ENCODE assay signal across 34 mouse cellular contexts in genomic region chr3:146591601-146592000, GRCm38 (mm10). TPM values are rescaled to one million over a fixed set of nuclear protein-coding genes. Genes with fewer than 3 reads are reported as not detected.
DNase-seq lines count a peak whose midpoint lies in the region; ATAC-seq and TF ChIP-seq lines count a peak whose summit lies in the region.
"Had no signal": no experiment of that assay in that cellular context is flagged by ENCODE, and none has a peak within 500 bp of the region (broad histone marks: within the 10 kb centered on the region; RNA-seq: fewer than 3 reads in every experiment).

No protein-coding gene starts in this region.

- no peak overlapping the region for H3K4me3 ChIP-seq in hindbrain, embryonic 13.5 days
- H3K4me3 ChIP-seq in hindbrain, postnatal 0 days (ENCODE audit: low read length), result no peak overlapping the region
- no peak overlapping the region for H3K4me3 ChIP-seq in liver, embryonic 12.5 days
- H3K4me3 ChIP-seq in liver, embryonic 13.5 days (replicated peaks), result no peak overlapping the region
- no peak overlapping the region for H3K4me3 ChIP-seq in liver, embryonic 16.5 days (ENCODE audit: low read depth, low read length)
- H3K4me3 ChIP-seq: embryonic facial prominence, embryonic 12.5 days; embryonic facial prominence, embryonic 15.5 days; gastrocnemius, adult 2 months; heart, embryonic 10.5 days; heart, embryonic 13.5 days had no signal

- no peak overlapping the region for H3K4me2 ChIP-seq in hindbrain, embryonic 13.5 days
- no peak overlapping the region for H3K4me2 ChIP-seq in hindbrain, postnatal 0 days (ENCODE audit: low read depth, low read length)
- no peak overlapping the region for H3K4me2 ChIP-seq in liver, embryonic 12.5 days
- H3K4me2 ChIP-seq in liver, embryonic 13.5 days, result no peak overlapping the region
- H3K4me2 ChIP-seq in liver, embryonic 16.5 days (ENCODE audit: low read depth, low read length), result no peak overlapping the region
- H3K4me2 ChIP-seq: embryonic facial prominence, embryonic 12.5 days; embryonic facial prominence, embryonic 15.5 days; heart, embryonic 13.5 days; hindbrain, embryonic 14.5 days had no signal

- no peaks in the 10 kb centered on the region for H3K4me1 ChIP-seq in hindbrain, embryonic 13.5 days (replicated peaks)
- no peaks in the 10 kb centered on the region for H3K4me1 ChIP-seq in hindbrain, postnatal 0 days (ENCODE audit: insufficient read depth, low read length)
- no peaks in the 10 kb centered on the region for H3K4me1 ChIP-seq in liver, embryonic 12.5 days
- H3K4me1 ChIP-seq in liver, embryonic 13.5 days (replicated peaks), result no peaks in the 10 kb centered on the region
- no peaks in the 10 kb centered on the region for H3K4me1 ChIP-seq in liver, embryonic 16.5 days (ENCODE audit: control insufficient read depth, low read depth, low read length)
- H3K4me1 ChIP-seq: embryonic facial prominence, embryonic 12.5 days; embryonic facial prominence, embryonic 15.5 days; heart, embryonic 13.5 days had no signal

- H3K9ac ChIP-seq in hindbrain, embryonic 13.5 days, result no peak overlapping the region
- H3K9ac ChIP-seq in hindbrain, postnatal 0 days (replicated peaks; ENCODE audit: low read length), result no peak overlapping the region
- H3K9ac ChIP-seq in liver, embryonic 12.5 days, result no peak overlapping the region
- H3K9ac ChIP-seq in liver, embryonic 13.5 days, result no peak overlapping the region
- no peak overlapping the region for H3K9ac ChIP-seq in liver, embryonic 16.5 days (ENCODE audit: low read depth, low read length)
- H3K9ac ChIP-seq: embryonic facial prominence, embryonic 12.5 days; embryonic facial prominence, embryonic 15.5 days; forebrain, postnatal 0 days; heart, embryonic 13.5 days; hindbrain, embryonic 14.5 days had no signal

- ATAC-seq in hindbrain, embryonic 13.5 days (ENCODE audit: low FRiP score), result no peak
- no peak for ATAC-seq in hindbrain, postnatal 0 days
- ATAC-seq in liver, embryonic 12.5 days, result no peak
- ATAC-seq in liver, embryonic 13.5 days (ENCODE audit: low read depth), result no peak
- ATAC-seq in liver, embryonic 16.5 days (ENCODE audit: low read depth), result peak; percentile 3; the same call in 1 of the 2 replicates
- ATAC-seq: CD4-positive, CD25-positive, alpha-beta regulatory T cell, adult 4 months; forebrain, embryonic 14.5 days; forebrain, postnatal 0 days had no signal

- no peaks in the 10 kb centered on the region for H3K27me3 ChIP-seq in hindbrain, embryonic 13.5 days
- H3K27me3 ChIP-seq in hindbrain, postnatal 0 days (ENCODE audit: insufficient read depth, low read length), result no peaks in the 10 kb centered on the region
- H3K27me3 ChIP-seq in liver, embryonic 12.5 days (replicated peaks), result no peaks in the 10 kb centered on the region
- no peaks in the 10 kb centered on the region for H3K27me3 ChIP-seq in liver, embryonic 13.5 days
- no peaks in the 10 kb centered on the region for H3K27me3 ChIP-seq in liver, embryonic 16.5 days (ENCODE audit: control insufficient read depth, insufficient read depth, low read depth, low read length)
- H3K27me3 ChIP-seq: embryonic facial prominence, embryonic 12.5 days; embryonic facial prominence, embryonic 15.5 days; heart, embryonic 13.5 days had no signal

- no peaks in the 10 kb centered on the region for H3K9me3 ChIP-seq in hindbrain, embryonic 13.5 days
- no peaks in the 10 kb centered on the region for H3K9me3 ChIP-seq in hindbrain, postnatal 0 days (ENCODE audit: low read length)
- H3K9me3 ChIP-seq in liver, embryonic 12.5 days (replicated peaks), result no peaks in the 10 kb centered on the region
- no peaks in the 10 kb centered on the region for H3K9me3 ChIP-seq in liver, embryonic 13.5 days (replicated peaks)
- no peaks in the 10 kb centered on the region for H3K9me3 ChIP-seq in liver, embryonic 16.5 days (replicated peaks; ENCODE audit: control insufficient read depth, low read length)
- H3K9me3 ChIP-seq: embryonic facial prominence, embryonic 12.5 days; embryonic facial prominence, embryonic 15.5 days; heart, embryonic 10.5 days; heart, embryonic 13.5 days had no signal

- DNase-seq in hindbrain, postnatal 0 days (ENCODE audit: low spot score), result no peak
- DNase-seq in liver, result no peak
- no peak for DNase-seq in liver, embryonic 13.5 days
- DNase-seq in urinary bladder, postnatal 10 days (ENCODE audit: low spot score), result no peak
- DNase-seq: adrenal gland, adult 2 months; adrenal gland, postnatal 14 days; cerebellum, adult 11 months; cerebellum, adult 2 months; cerebellum, adult 9-11 months; cerebellum, postnatal 25 days; forebrain, postnatal 0 days; gastrocnemius, adult 2 months; gastrocnemius, postnatal 14 days; heart, adult 18-20 months; heart, postnatal 14 days had no signal

- 68% methylated on average over 2 of the region's 2 CpGs for WGBS in hindbrain, embryonic 13.5 days
- 50% methylated on average over 2 of the region's 2 CpGs for WGBS in hindbrain, postnatal 0 days
- WGBS in liver, embryonic 12.5 days (ENCODE audit: insufficient replicate concordance), result 60% methylated on average over 2 of the region's 2 CpGs
- WGBS in liver, embryonic 13.5 days (ENCODE audit: insufficient replicate concordance), result 57% methylated on average over 2 of the region's 2 CpGs
- 58% methylated on average over 2 of the region's 2 CpGs for WGBS in liver, embryonic 16.5 days (ENCODE audit: insufficient replicate concordance)

- peak overlapping the region; percentile 44; the same call in 1 of the 2 replicates for H3K27ac ChIP-seq in hindbrain, embryonic 13.5 days
- H3K27ac ChIP-seq in hindbrain, postnatal 0 days, result no peak overlapping the region
- H3K27ac ChIP-seq in liver, embryonic 12.5 days, result peak overlapping the region; percentile 22; the same call in 1 of the 2 replicates
- peak overlapping the region; percentile 53 for H3K27ac ChIP-seq in liver, embryonic 13.5 days
- peak overlapping the region; percentile 65 for H3K27ac ChIP-seq in liver, embryonic 16.5 days (ENCODE audit: low read length)
- H3K27ac ChIP-seq: embryonic facial prominence, embryonic 12.5 days; embryonic facial prominence, embryonic 15.5 days; gastrocnemius, adult 2 months; heart, embryonic 10.5 days; heart, embryonic 13.5 days; hindbrain, embryonic 14.5 days had no signal

- TF ChIP-seq CTCF in hindbrain, postnatal 0 days (IDR thresholded peaks at IDR 0.05; ENCODE audit: low read depth), result no peak

- no peaks in the 10 kb centered on the region for H3K36me3 ChIP-seq in hindbrain, embryonic 13.5 days
- no peaks in the 10 kb centered on the region for H3K36me3 ChIP-seq in hindbrain, postnatal 0 days (ENCODE audit: insufficient read depth, low read length)
- H3K36me3 ChIP-seq in liver, embryonic 12.5 days, result no peaks in the 10 kb centered on the region
- H3K36me3 ChIP-seq in liver, embryonic 13.5 days, result no peaks in the 10 kb centered on the region
- H3K36me3 ChIP-seq in liver, embryonic 16.5 days (ENCODE audit: control insufficient read depth, insufficient read depth), result no peaks in the 10 kb centered on the region
- H3K36me3 ChIP-seq: embryonic facial prominence, embryonic 12.5 days; embryonic facial prominence, embryonic 15.5 days; heart, embryonic 10.5 days; heart, embryonic 13.5 days had no signal

RNA-seq across cellular contexts. Expression of gene Uox, which starts 21.4 kb away (rescaled TPM):
- polyA plus RNA-seq in hindbrain, embryonic 13.5 days (2015; fragmentation: Nextera tagmentation; extraction: Ambion mirVana), result not detected in 2 replicates
- total RNA-seq in hindbrain, postnatal 0 days (2014; rRNA removed), result 0.16 TPM in 1 of 2 replicates, not detected in the other
- polyA plus RNA-seq in hindbrain, postnatal 0 days (2015; fragmentation: Nextera tagmentation; extraction: Ambion mirVana), result 0.14 and 0.20 TPM in 2 replicates
- 0.69 and 0.87 TPM in 2 replicates for polyA plus RNA-seq in liver, embryonic 12.5 days (2016; fragmentation: Nextera tagmentation; extraction: Ambion mirVana)
- polyA plus RNA-seq in liver, embryonic 13.5 days (2015; fragmentation: Nextera tagmentation; extraction: Ambion mirVana), result 2.1 and 3.0 TPM in 2 replicates
- 97.0 and 121 TPM in 2 replicates for polyA plus RNA-seq in liver, embryonic 16.5 days (2015; fragmentation: Nextera tagmentation; extraction: Ambion mirVana)
- total RNA-seq: common myeloid progenitor, adult 5-6 weeks; gastrocnemius, adult 2 months; gastrocnemius, postnatal 14 days; heart, adult 18-20 months; heart, postnatal 14 days; hematopoietic stem cell, adult 5-6 weeks; MEL had no signal
- polyA plus RNA-seq: adrenal gland, adult 2 months; C2C12; CD4-positive, CD25-positive, alpha-beta regulatory T cell, adult 4 months; embryonic facial prominence, embryonic 12.5 days; forebrain, embryonic 11.5 days; forebrain, embryonic 14.5 days; heart, embryonic 10.5 days; hindbrain, embryonic 14.5 days had no signal

RNA-seq across cellular contexts. Expression of gene Dnase2b, which starts 23.8 kb away (rescaled TPM):
- not detected in 2 replicates for polyA plus RNA-seq in hindbrain, embryonic 13.5 days (2015; fragmentation: Nextera tagmentation; extraction: Ambion mirVana)
- not detected in 2 replicates for total RNA-seq in hindbrain, postnatal 0 days (2014; rRNA removed)
- not detected in 2 replicates for polyA plus RNA-seq in hindbrain, postnatal 0 days (2015; fragmentation: Nextera tagmentation; extraction: Ambion mirVana)
- 0.23 and 0.24 TPM in 2 replicates for polyA plus RNA-seq in liver, embryonic 12.5 days (2016; fragmentation: Nextera tagmentation; extraction: Ambion mirVana)
- 0.35 and 0.54 TPM in 2 replicates for polyA plus RNA-seq in liver, embryonic 13.5 days (2015; fragmentation: Nextera tagmentation; extraction: Ambion mirVana)
- polyA plus RNA-seq in liver, embryonic 16.5 days (2015; fragmentation: Nextera tagmentation; extraction: Ambion mirVana), result 4.4 and 4.8 TPM in 2 replicates
- total RNA-seq: adrenal gland, adult 2 months; forebrain, postnatal 0 days; gastrocnemius, postnatal 14 days; heart, adult 18-20 months; heart, postnatal 14 days; hematopoietic stem cell, adult 5-6 weeks; MEL had no signal
- polyA plus RNA-seq: adrenal gland, adult 2 months; C2C12; CD4-positive, CD25-positive, alpha-beta regulatory T cell, adult 4 months; cerebellum, adult 2 months; embryonic facial prominence, embryonic 12.5 days; forebrain, embryonic 11.5 days; forebrain, embryonic 14.5 days; forebrain, postnatal 0 days; frontal cortex, adult 2 months; heart, embryonic 10.5 days; heart, embryonic 13.5 days; heart, embryonic 16.5 days; hindbrain, embryonic 14.5 days had no signal

RNA-seq across cellular contexts. Expression of gene 4930503B20Rik, which starts 59.5 kb away (rescaled TPM):
- polyA plus RNA-seq in hindbrain, embryonic 13.5 days (2015; fragmentation: Nextera tagmentation; extraction: Ambion mirVana), result not detected in 2 replicates
- not detected in 2 replicates for total RNA-seq in hindbrain, postnatal 0 days (2014; rRNA removed)
- polyA plus RNA-seq in hindbrain, postnatal 0 days (2015; fragmentation: Nextera tagmentation; extraction: Ambion mirVana), result not detected in 2 replicates
- not detected in 2 replicates for polyA plus RNA-seq in liver, embryonic 12.5 days (2016; fragmentation: Nextera tagmentation; extraction: Ambion mirVana)
- not detected in 2 replicates for polyA plus RNA-seq in liver, embryonic 13.5 days (2015; fragmentation: Nextera tagmentation; extraction: Ambion mirVana)
- polyA plus RNA-seq in liver, embryonic 16.5 days (2015; fragmentation: Nextera tagmentation; extraction: Ambion mirVana), result not detected in 2 replicates
- total RNA-seq: adrenal gland, adult 2 months; adrenal gland, postnatal 14 days; adrenal gland, postnatal 4 days; forebrain, postnatal 0 days; gastrocnemius, adult 2 months; gastrocnemius, postnatal 14 days; gastrocnemius, postnatal 4 days; heart, adult 18-20 months; hematopoietic stem cell, adult 5-6 weeks had no signal
- polyA plus RNA-seq: adrenal gland, adult 2 months; C2C12; CD4-positive, CD25-positive, alpha-beta regulatory T cell, adult 4 months; cerebellum, adult 2 months; embryonic facial prominence, embryonic 12.5 days; forebrain, embryonic 11.5 days; forebrain, embryonic 14.5 days; frontal cortex, adult 2 months; heart, embryonic 10.5 days; heart, embryonic 13.5 days; hindbrain, embryonic 14.5 days had no signal

Comparison
In these comparisons a context has a peak if more than half of its experiments do, and no peak if none do; other contexts are left out.
1. RNA of gene Uox, which starts 21.4 kb away (polyA plus RNA-seq): 97.0 to 121 TPM in liver, embryonic 16.5 days; 2.1 to 3.0 TPM in liver, embryonic 13.5 days, 0.69 to 0.87 TPM in liver, embryonic 12.5 days, 0.14 to 0.20 TPM in hindbrain, postnatal 0 days and not detected in hindbrain, embryonic 13.5 days; every median in the first group is over 10 times any median in the second.